Mouse (Mus musculus) myocyte (in vitro differentiated cells): ENCODE data around the gene Slc25a21. TPM values are rescaled to one million over a fixed set of nuclear protein-coding genes. Genes with fewer than 3 reads are reported as not detected.

Experiments used
- H3K27me3 ChIP-seq: one replicate; pipeline ENCODE4 v1.6.1; 2011; ENCODE audit not compliant: control insufficient read depth, insufficient read depth, insufficient read length
- H3K36me3 ChIP-seq: one replicate; pipeline ENCODE4 v1.6.1; 2011; ENCODE audit not compliant: control insufficient read depth, insufficient read depth
- H3K4me2 ChIP-seq: one replicate; pipeline ENCODE4 v1.6.1; 2011; ENCODE audit warnings: low read depth, control low read depth
- H3K4me3 ChIP-seq: one replicate; pipeline ENCODE4 v1.5.1; 2011; ENCODE audit warnings: mild to moderate bottlenecking, control low read depth, moderate library complexity
- H3K79me2 ChIP-seq: one replicate; pipeline ENCODE4 v1.6.1; 2011; ENCODE audit not compliant: control insufficient read depth, insufficient read depth
- H3ac ChIP-seq: one replicate; pipeline ENCODE4 v1.6.1; 2011; ENCODE audit not compliant: control insufficient read depth, insufficient read length
- CEBPB ChIP-seq: IDR thresholded peaks from 2 replicates; pipeline ENCODE4 v1.6.1; 2011; ENCODE audit warnings: mild to moderate bottlenecking, moderate library complexity; ENCODE audit not compliant: poor library complexity, insufficient read depth, severe bottlenecking
- E2F4 ChIP-seq: IDR thresholded peaks from one replicate; pipeline ENCODE4 v1.6.1; 2011; ENCODE audit warnings: mild to moderate bottlenecking, control low read depth, moderate library complexity; ENCODE audit not compliant: insufficient read depth
- MAX ChIP-seq: IDR thresholded peaks from one replicate; pipeline ENCODE4 v1.6.1; 2011; ENCODE audit warnings: low read depth, mild to moderate bottlenecking, control low read depth
- MYOD1 ChIP-seq, 3 experiments: IDR thresholded peaks; one replicate each; pipeline ENCODE4 v1.6.1; 2011; ENCODE audit warnings: control low read depth in 2 of 3, low read depth in 2 of 3, mild to moderate bottlenecking in 2 of 3, moderate library complexity in 1 of 3; ENCODE audit not compliant: insufficient read length in 2 of 3, control insufficient read depth in 1 of 3
- MYOG ChIP-seq, 3 experiments: IDR thresholded peaks; one replicate each; pipeline ENCODE4 v1.6.1; 2011; ENCODE audit warnings: control low read depth in 2 of 3, low read depth in 2 of 3, mild to moderate bottlenecking in 2 of 3; ENCODE audit not compliant: insufficient read length in 2 of 3, control insufficient read depth in 1 of 3, insufficient read depth in 1 of 3
- POLR2A ChIP-seq: IDR thresholded peaks from one replicate; pipeline ENCODE4 v1.6.1; 2011; ENCODE audit warnings: low read depth, mild to moderate bottlenecking, control low read depth, moderate library complexity; ENCODE audit not compliant: insufficient read length
- POLR2AphosphoS2 ChIP-seq: IDR thresholded peaks from one replicate; pipeline ENCODE4 v1.6.1; 2011; ENCODE audit warnings: low read depth, control low read depth; ENCODE audit not compliant: insufficient read length
- REST ChIP-seq: IDR thresholded peaks from one replicate; pipeline ENCODE4 v1.6.1; 2011; ENCODE audit warnings: mild to moderate bottlenecking, control low read depth, moderate library complexity; ENCODE audit not compliant: insufficient read depth, insufficient read length
- SRF ChIP-seq: IDR thresholded peaks from one replicate; pipeline ENCODE4 v1.6.1; 2011; ENCODE audit warnings: low read depth; ENCODE audit not compliant: control insufficient read depth, insufficient read length
- TCF12 ChIP-seq: IDR thresholded peaks from one replicate; pipeline ENCODE4 v1.6.1; 2011; ENCODE audit warnings: mild to moderate bottlenecking, control low read depth; ENCODE audit not compliant: poor library complexity, insufficient read depth, severe bottlenecking
- TCF3 ChIP-seq: IDR thresholded peaks from one replicate; pipeline ENCODE4 v1.6.1; 2011; ENCODE audit warnings: low read depth, control low read depth; ENCODE audit not compliant: insufficient read length
- USF1 ChIP-seq: IDR thresholded peaks from one replicate; pipeline ENCODE4 v1.6.1; 2011; ENCODE audit warnings: low read depth, mild to moderate bottlenecking, control low read depth, moderate library complexity
- polyA plus RNA-seq: library from polyadenylated mRNA; unstranded; fragments of >200 nt; fragmentation: generic; extraction: Trizol; gene quantifications from one replicate; pipeline ENCODE4 v1.2.1, GENCODE M21; 2012; ENCODE audit warnings: missing spikeins

Slc25a21 gene
- polyA plus RNA-seq, 1 experiment, result not detected

DNA sequence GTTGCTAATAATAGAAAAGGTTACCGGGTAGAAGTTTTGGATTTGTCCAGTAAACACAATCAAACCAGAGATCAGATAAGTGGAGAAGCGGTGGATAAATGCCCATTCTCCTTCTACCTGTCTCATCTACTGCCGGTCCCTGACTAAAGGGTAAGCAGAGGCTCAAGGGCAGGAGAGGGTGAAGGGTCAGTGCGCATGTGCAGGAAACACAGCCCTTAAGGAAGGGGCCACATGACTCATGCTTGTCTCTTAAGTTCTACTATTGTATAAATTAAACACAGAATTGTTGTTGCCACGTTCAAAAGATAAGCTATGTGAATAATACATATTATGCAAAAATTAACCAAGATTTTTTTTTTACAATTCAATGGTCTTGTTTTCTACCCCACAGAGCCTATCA, 98.9 kb downstream of the Slc25a21 start:
- Histone ChIP-seq H3K4me3 (no peak overlapping the region), H3K27me3 (no peaks in the 10 kb centered on the region), H3K79me2 (no peaks in the 10 kb centered on the region), H3ac (no peak overlapping the region), H3K36me3 (no peaks in the 10 kb centered on the region), H3K4me2 (no peak overlapping the region)
- no peak for TF ChIP-seq REST
- TF ChIP-seq E2F4, result no peak

DNA sequence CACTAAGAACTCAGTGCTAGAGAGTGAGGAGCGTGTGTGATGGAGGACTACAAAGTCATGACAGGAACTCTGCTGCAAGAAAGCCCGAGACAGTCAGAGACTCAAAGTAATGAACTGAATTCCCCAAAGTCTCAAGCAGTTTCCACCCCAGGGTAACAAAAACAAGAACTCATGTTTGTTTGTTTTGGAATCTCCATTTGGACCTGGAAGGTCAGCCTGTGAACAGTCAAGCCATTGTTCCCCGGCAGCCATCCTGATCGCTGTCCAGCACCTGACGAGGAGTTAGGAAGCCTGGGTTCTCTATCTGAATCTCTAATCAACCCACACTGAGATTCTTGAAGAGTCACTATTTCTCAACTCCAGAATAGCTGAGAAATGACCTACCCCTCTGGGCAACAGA, 104.2 kb downstream of the Slc25a21 start:
- TF ChIP-seq USF1 (no peak), REST (no peak), MYOD1 (IDR thresholded peaks at IDR 0.05; ENCODE audit: control insufficient read depth in 1 of 3, insufficient read length in 2 of 3, low read depth in 2 of 3) (no peak), CEBPB (no peak), POLR2A (no peak), SRF (no peak), TCF12 (no peak), E2F4 (no peak), MAX (no peak), MYOG (IDR thresholded peaks at IDR 0.05; ENCODE audit: control insufficient read depth in 1 of 3, insufficient read depth in 1 of 3, insufficient read length in 2 of 3, low read depth in 2 of 3) (no peak), POLR2AphosphoS2 (no peak), TCF3 (no peak)
- Histone ChIP-seq H3K36me3 (no peaks in the 10 kb centered on the region), H3K4me3 (no peak overlapping the region), H3K4me2 (no peak overlapping the region), H3K79me2 (no peaks in the 10 kb centered on the region), H3ac (no peak overlapping the region), H3K27me3 (no peaks in the 10 kb centered on the region)

DNA sequence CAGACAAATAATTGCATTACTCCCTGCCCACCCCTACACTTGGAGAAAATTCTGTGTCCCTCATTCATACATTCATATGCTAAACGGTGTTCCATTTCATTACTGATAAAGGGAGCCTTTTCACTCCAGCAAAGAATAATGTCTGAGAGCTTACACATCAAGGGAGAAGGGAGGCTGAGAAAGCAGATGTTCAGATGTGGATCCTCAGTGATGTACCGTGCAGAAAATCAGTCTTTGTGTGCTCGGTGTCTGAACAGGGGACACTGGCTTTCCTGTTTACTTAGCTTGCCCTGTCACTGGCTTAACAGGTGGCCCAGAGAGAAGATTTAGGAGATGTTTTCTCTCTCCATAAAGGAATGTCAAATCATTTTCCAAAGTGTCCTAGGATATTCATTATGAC, 112.8 kb downstream of the Slc25a21 start:
- TF ChIP-seq E2F4, result no peak
- no peak for TF ChIP-seq MAX
- TF ChIP-seq TCF3, result no peak
- no peak for TF ChIP-seq REST
- TF ChIP-seq POLR2AphosphoS2, result no peak
- Histone ChIP-seq H3ac (no peak overlapping the region), H3K4me2 (no peak overlapping the region), H3K27me3 (no peaks in the 10 kb centered on the region), H3K79me2 (no peaks in the 10 kb centered on the region), H3K36me3 (no peaks in the 10 kb centered on the region), H3K4me3 (no peak overlapping the region)

DNA sequence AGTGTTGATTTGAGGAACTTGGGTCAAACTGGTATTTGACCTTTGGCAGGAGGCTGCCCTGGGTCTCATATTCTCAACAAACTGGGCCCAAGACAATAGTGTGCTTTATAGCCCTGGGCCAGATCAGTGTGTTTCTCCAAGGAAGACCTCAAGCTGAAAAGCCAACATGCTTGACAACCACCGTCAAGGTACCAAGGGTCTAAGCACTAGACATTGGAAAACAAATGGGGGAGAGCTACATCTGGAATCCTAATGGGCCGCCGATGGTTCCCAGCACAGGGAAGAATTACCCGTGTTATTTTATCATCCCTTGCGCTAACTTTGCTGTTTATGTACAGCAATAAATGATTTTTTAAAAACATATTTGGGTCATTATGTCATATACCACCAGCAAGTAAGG, 113.7 kb downstream of the Slc25a21 start:
- H3ac ChIP-seq, result no peak overlapping the region
- TF ChIP-seq REST (no peak), MYOG (IDR thresholded peaks at IDR 0.05; ENCODE audit: control insufficient read depth in 1 of 3, insufficient read depth in 1 of 3, insufficient read length in 2 of 3, low read depth in 2 of 3) (no peak), TCF3 (no peak), POLR2A (no peak), TCF12 (no peak)
- H3K27me3 ChIP-seq, result no peaks in the 10 kb centered on the region
- no peak overlapping the region for H3K4me3 ChIP-seq
- no peak overlapping the region for H3K4me2 ChIP-seq
- H3K79me2 ChIP-seq, result no peaks in the 10 kb centered on the region
- H3K36me3 ChIP-seq, result no peaks in the 10 kb centered on the region

DNA sequence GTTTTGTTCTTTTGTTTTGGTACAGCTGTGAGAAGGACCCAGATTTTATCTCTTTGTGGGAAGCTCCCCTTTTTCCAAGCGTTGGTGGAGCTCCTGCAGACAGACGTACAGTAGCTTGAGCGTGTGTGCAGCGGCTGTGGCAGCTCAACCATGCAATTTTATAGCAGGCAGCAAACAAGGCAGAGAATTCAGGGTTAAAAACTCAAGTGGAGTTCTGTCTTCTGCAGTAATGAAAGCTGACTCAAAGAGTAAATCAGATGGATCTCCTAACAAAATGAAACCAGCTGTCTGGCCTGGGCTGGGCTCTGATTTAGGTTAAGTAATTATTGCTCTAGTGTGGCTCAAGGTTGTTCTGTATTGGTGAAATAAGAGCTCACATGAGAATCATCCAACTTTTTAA, 120.7 kb downstream of the Slc25a21 start:
- Histone ChIP-seq H3K36me3 (no peaks in the 10 kb centered on the region), H3ac (no peak overlapping the region), H3K27me3 (no peaks in the 10 kb centered on the region), H3K4me3 (no peak overlapping the region), H3K4me2 (no peak overlapping the region), H3K79me2 (no peaks in the 10 kb centered on the region)
- no peak for TF ChIP-seq REST
- no peak for TF ChIP-seq TCF3
- TF ChIP-seq POLR2A, result no peak
- no peak for TF ChIP-seq TCF12
- TF ChIP-seq CEBPB, result no peak
- no peak for TF ChIP-seq MYOG (IDR thresholded peaks at IDR 0.05; ENCODE audit: control insufficient read depth in 1 of 3, insufficient read depth in 1 of 3, insufficient read length in 2 of 3, low read depth in 2 of 3)
- TF ChIP-seq POLR2AphosphoS2, result no peak
- no peak for TF ChIP-seq MAX
- TF ChIP-seq SRF, result no peak
- no peak for TF ChIP-seq USF1
- no peak for TF ChIP-seq MYOD1 (IDR thresholded peaks at IDR 0.05; ENCODE audit: control insufficient read depth in 1 of 3, insufficient read length in 2 of 3, low read depth in 2 of 3)
- no peak for TF ChIP-seq E2F4
